Mouse (Mus musculus) intestine, embryonic 16.5 days (tissue): ENCODE results near the gene Slc12a7. TPM values are rescaled to one million over a fixed set of nuclear protein-coding genes. Genes with fewer than 3 reads are reported as not detected.

Experiments
- ATAC-seq: fragments of 200-750 bp; cut with Nextera tagmentation; 2 replicates; pipeline ENCODE4 v1.8.0; 2017; ENCODE audit warnings: moderate TSS enrichment, moderate library complexity
- H3K27ac ChIP-seq: fragments of 300-500 bp; sonication (generic); 2 replicates; pipeline ENCODE4 v1.5.1; 2014; ENCODE audit warnings: mild to moderate bottlenecking, low read length
- H3K27me3 ChIP-seq: fragments of 300-500 bp; sonication (generic); replicated peaks from 2 replicates; pipeline ENCODE4 v1.6.1; 2014; ENCODE audit warnings: low read length, control low read depth, mixed read lengths; ENCODE audit not compliant: control insufficient read depth, insufficient read depth
- H3K36me3 ChIP-seq: fragments of 300-500 bp; sonication (generic); 2 replicates; pipeline ENCODE4 v1.6.1; 2014; ENCODE audit warnings: low read length, control low read depth; ENCODE audit not compliant: control insufficient read depth, insufficient read depth
- H3K4me1 ChIP-seq: fragments of 300-500 bp; sonication (generic); 2 replicates; pipeline ENCODE4 v1.6.1; 2014; ENCODE audit warnings: low read length, control low read depth, mixed read lengths; ENCODE audit not compliant: control insufficient read depth, insufficient read depth
- H3K4me2 ChIP-seq: fragments of 300-500 bp; sonication (generic); 2 replicates; pipeline ENCODE4 v1.6.1; 2014; ENCODE audit warnings: low read depth, low read length, control low read depth
- H3K4me3 ChIP-seq: fragments of 300-500 bp; sonication (generic); 2 replicates; pipeline ENCODE4 v1.5.1; 2014; ENCODE audit warnings: mild to moderate bottlenecking, low read length
- H3K9ac ChIP-seq: fragments of 300-500 bp; sonication (generic); 2 replicates; pipeline ENCODE4 v1.6.1; 2014; ENCODE audit warnings: low read depth, low read length
- H3K9me3 ChIP-seq: fragments of 300-500 bp; sonication (generic); 2 replicates; pipeline ENCODE4 v1.6.1; 2016; ENCODE audit warnings: low read length, control low read depth; ENCODE audit not compliant: control insufficient read depth
- WGBS: fragments of 180-500 bp; shearing (Covaris S2); extraction: QIAGEN DNeasy Blood & Tissue Kit; methylation state at CpG from one replicate; pipeline ENCODE4 v1.1.7; 2014; 5-methylcytosine and 5-hydroxymethylcytosine counted together
- polyA plus RNA-seq: library from polyadenylated mRNA; unstranded; fragments of >200 nt; fragmentation: Nextera tagmentation; extraction: Ambion mirVana; gene quantifications from 2 replicates; pipeline ENCODE4 v1.2.1, GENCODE M21; 2015

Gene Slc12a7
- polyA plus RNA-seq, 1 experiment from 2014 or later = 28.7 TPM

DNA sequence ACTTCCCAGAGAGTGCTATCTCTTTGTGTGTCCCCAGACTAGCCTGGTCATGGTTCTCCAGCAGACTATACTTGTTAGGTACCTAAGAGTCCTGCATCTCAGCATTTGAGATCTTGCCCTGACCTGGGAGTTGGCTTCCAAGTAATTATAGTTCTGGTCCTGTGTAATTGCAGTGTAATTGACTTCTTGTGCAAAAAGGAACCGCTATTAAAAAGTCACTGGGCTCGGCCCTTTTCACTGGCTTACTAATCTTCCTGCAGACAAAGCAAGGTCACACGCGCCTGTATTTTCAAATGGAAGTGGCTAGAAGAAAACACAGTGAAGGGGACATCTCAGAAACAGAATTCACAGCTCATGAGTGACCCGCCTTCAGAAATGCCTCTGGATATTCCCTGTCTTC is 21.1 kb upstream of the Slc12a7 start:
- Histone ChIP-seq H3K9me3 (no peaks in the 10 kb centered on the region), H3K27me3 (no peaks in the 10 kb centered on the region), H3K27ac (0 out of 2 replicates have a peak overlapping the region, but pooled peaks have one; percentile 24), H3K4me1 (no peaks in the 10 kb centered on the region; the same call in 1 of the 2 replicates), H3K4me3 (no peak overlapping the region), H3K9ac (no peak overlapping the region), H3K36me3 (no peaks in the 10 kb centered on the region), H3K4me2 (no peak overlapping the region)
- WGBS = 74% methylated on average over 5 of the region's 5 CpGs
- ATAC-seq = no peak

DNA sequence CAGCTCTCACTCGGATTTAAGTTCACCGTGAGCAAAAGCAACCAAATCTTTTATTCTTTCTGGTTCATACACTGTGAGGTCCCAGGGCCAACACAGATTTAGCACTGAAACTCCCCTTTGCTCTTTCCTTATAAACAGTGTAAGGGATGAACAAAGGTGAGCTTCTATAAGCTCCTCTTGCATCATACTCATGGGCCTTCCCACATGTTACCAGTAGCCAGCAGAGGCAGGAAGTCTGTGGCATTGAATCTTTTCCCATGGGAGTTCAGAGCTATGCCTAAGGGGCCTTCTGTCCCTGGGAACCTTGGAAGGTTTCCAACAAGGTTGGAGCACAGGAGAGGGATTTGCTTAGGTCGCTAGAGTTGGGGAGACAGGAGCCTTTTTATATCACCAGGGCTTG is 20.7 kb upstream of the Slc12a7 start:
- Histone ChIP-seq H3K4me1 (no peaks in the 10 kb centered on the region; the same call in 1 of the 2 replicates), H3K9me3 (no peaks in the 10 kb centered on the region), H3K27ac (peak overlapping the region; percentile 31; the same call in 1 of the 2 replicates), H3K27me3 (no peaks in the 10 kb centered on the region), H3K4me3 (no peak overlapping the region), H3K4me2 (no peak overlapping the region), H3K9ac (no peak overlapping the region), H3K36me3 (no peaks in the 10 kb centered on the region)
- ATAC-seq = peak; percentile 64
- 73% methylated on average over 3 of the region's 3 CpGs for WGBS

DNA sequence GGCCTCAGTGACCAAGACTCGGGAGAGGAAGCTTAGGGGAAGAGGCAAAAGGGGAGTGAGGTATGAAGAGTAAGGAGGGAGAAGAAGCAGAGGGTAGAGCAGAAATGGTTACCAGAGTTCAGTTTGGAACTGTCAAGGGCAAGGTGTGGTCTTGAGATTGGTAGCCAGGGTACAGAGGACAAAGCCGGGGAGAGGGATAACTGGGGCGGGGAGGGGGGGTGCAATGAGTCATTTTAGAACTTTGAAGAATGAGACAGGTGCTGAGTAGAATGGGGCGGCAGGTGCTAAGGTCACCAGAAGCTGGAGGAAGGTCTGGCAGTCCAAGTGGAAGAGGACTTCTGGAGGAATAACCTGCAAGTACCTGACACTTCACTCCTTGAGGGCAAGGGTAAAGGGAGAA is 19.7 kb upstream of the Slc12a7 start:
- no peaks in the 10 kb centered on the region for H3K9me3 ChIP-seq
- no peak overlapping the region for H3K27ac ChIP-seq
- H3K27me3 ChIP-seq = no peaks in the 10 kb centered on the region
- WGBS = 69% methylated on average over 4 of the region's 4 CpGs
- H3K9ac ChIP-seq = no peak overlapping the region
- H3K4me2 ChIP-seq = no peak overlapping the region
- no peaks in the 10 kb centered on the region; the same call in 1 of the 2 replicates for H3K4me1 ChIP-seq
- H3K36me3 ChIP-seq = no peaks in the 10 kb centered on the region
- ATAC-seq = peak; percentile 56
- no peak overlapping the region for H3K4me3 ChIP-seq

DNA sequence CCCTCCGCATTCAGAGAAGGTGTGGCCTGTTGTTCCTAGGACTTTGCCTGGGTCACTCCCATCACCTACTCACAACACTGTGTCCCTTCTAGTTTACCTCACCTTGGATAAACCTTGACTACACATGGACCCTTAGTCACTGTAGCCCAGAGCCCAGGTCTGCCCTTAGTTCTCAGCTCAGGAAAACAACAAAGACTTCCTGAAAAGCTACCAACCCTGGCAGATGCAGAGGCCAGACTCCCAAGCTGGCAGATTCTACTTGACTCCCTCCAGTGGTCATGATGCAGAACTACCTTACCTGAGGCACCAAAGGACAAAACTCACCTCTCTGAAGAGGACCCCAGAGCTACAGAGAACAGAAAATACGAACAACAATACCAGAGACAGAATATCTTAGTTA is 18.9 kb upstream of the Slc12a7 start:
- Histone ChIP-seq H3K27me3 (no peaks in the 10 kb centered on the region), H3K9me3 (no peaks in the 10 kb centered on the region), H3K4me3 (no peak overlapping the region), H3K9ac (no peak overlapping the region), H3K4me2 (no peak overlapping the region), H3K4me1 (no peaks in the 10 kb centered on the region; the same call in 1 of the 2 replicates), H3K36me3 (no peaks in the 10 kb centered on the region), H3K27ac (no peak overlapping the region)
- ATAC-seq = peak; percentile 38
- 71% methylated on average over 2 of the region's 2 CpGs for WGBS

DNA sequence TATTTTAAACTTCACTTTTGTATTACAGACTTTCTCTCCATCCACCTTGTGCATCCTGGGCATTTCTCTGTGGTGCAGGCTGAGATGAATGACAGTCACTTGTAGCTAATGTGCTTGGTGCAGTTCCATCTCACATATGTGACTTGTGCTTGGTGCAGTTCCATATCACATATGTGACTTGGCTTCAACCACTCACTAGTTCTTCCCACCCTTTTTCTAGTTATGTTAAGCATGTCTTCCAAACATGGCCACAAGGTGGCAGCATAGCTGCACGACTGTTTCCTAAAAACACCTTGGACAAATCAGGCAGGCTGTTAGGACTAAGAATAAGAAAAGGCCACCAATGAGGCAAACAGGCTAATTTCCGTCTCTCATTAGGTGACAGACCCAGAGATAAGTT is 14.7 kb upstream of the Slc12a7 start:
- Histone ChIP-seq H3K27me3 (no peaks in the 10 kb centered on the region), H3K4me3 (no peak overlapping the region), H3K27ac (no peak overlapping the region), H3K4me1 (no peaks in the 10 kb centered on the region), H3K9ac (no peak overlapping the region), H3K4me2 (no peak overlapping the region), H3K9me3 (no peaks in the 10 kb centered on the region), H3K36me3 (no peaks in the 10 kb centered on the region)
- 6% methylated on average over 2 of the region's 2 CpGs for WGBS
- 0 out of 2 replicates have a peak, but pooled peaks have one; percentile 26 for ATAC-seq

DNA sequence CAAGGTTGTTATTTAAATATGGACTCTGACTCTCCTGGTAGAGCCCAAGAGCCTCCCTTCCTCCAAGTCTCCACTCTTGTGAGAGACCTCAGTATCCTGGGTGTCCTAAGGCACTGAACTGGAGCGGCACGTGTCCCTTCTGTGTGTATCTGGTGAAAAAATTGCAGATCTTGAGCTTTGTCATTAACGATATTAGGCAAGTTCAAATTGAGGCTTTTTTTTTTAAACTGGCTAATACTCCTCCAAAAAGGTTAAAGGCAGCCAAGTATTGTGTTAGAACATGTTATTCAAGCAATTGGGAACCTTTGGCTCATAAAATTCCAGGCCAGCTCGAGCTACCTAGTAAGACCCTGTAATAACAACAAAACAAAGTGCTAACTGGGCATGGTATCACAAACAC is 12.7 kb upstream of the Slc12a7 start:
- no peak for ATAC-seq
- Histone ChIP-seq H3K27me3 (no peaks in the 10 kb centered on the region), H3K4me2 (no peak overlapping the region), H3K4me3 (no peak overlapping the region), H3K4me1 (no peaks in the 10 kb centered on the region), H3K9me3 (no peaks in the 10 kb centered on the region), H3K27ac (no peak overlapping the region), H3K9ac (no peak overlapping the region), H3K36me3 (no peaks in the 10 kb centered on the region)
- 87% methylated on average over 4 of the region's 4 CpGs for WGBS

DNA sequence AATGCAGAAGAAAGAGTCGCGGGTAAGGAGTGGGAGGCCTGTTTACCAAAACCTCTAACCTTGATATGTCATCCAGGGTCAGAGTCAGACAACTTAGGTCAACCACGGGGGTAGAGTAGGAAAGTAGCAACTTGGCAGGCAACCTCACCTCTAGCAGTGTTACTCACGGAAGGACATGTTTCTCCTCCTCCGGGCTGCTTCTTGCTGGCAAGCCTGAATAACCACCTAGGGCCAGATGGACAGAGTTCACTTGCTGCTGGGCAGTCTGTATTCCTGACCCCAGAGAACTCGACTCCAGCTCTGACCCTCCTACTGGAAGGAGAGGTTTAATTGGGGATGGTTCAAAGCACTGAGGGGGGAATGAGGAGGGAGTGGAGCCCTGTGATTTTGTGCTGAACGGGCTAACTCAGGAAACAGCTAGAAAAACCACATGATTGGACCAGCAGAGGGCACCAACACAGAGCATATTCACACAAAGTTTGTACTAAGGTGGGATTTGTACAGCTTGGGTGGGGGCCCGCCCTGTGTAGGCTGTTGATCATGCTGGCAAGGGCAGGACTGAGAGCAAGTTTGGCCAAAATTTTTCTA is 9.7 kb upstream of the Slc12a7 start:
- no peak for ATAC-seq
- H3K4me2 ChIP-seq = no peak overlapping the region
- H3K9me3 ChIP-seq = no peaks in the 10 kb centered on the region
- no peaks in the 10 kb centered on the region for H3K4me1 ChIP-seq
- no peaks in the 10 kb centered on the region for H3K36me3 ChIP-seq
- no peak overlapping the region for H3K27ac ChIP-seq
- H3K9ac ChIP-seq = no peak overlapping the region
- WGBS = 30% methylated on average over 8 of the region's 8 CpGs
- H3K27me3 ChIP-seq = no peaks in the 10 kb centered on the region
- no peak overlapping the region for H3K4me3 ChIP-seq

DNA sequence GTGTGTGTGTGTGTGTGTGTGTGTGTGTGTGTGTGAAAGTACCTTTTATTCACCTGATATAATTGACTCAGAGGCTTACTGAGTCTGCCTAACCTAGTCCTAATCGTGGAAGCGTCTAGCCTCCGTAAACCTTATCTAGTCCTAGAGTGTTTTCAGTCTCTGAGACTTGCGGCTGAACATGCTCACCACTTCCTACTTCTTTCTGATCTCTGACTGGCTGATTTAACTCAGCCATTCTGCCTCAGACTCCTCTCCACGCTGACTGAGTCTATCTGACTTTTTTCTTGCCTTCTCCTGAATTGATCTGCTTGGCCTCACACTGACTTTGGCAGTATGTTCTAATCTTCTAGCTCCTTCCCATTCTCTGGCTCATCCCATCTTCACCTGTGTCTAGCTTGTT is 7.6 kb upstream of the Slc12a7 start:
- 67% methylated on average over 5 of the region's 5 CpGs for WGBS
- H3K4me1 ChIP-seq = no peaks in the 10 kb centered on the region
- no peak overlapping the region for H3K9ac ChIP-seq
- H3K4me3 ChIP-seq = no peak overlapping the region
- no peak overlapping the region for H3K27ac ChIP-seq
- H3K9me3 ChIP-seq = no peaks in the 10 kb centered on the region
- no peaks in the 10 kb centered on the region for H3K27me3 ChIP-seq
- ATAC-seq = no peak
- no peaks in the 10 kb centered on the region for H3K36me3 ChIP-seq
- H3K4me2 ChIP-seq = no peak overlapping the region

DNA sequence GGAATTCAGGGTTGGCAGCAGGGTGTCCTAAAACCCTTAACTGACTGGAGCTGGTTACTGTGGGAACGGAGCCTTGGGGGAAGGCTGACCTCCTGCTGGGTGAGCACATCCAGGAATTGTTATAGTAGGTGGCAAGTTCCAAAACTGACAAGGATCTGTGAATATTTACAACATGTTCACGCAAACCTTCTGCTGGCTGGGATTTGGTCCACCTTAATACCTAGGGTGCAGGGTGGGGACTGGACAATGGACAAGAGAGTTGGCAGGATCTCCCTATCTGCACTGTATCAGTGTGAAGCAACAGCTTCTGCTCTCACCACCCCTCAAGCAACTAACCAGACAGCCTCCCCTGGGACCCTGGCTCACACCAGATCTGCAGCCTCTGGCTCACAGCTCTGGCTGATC is 5.3 kb upstream of the Slc12a7 start:
- no peak overlapping the region for H3K4me3 ChIP-seq
- no peaks in the 10 kb centered on the region for H3K27me3 ChIP-seq
- no peak overlapping the region for H3K4me2 ChIP-seq
- peaks cover 3% of the 10 kb centered on the region; the same call in 1 of the 2 replicates for H3K4me1 ChIP-seq
- ATAC-seq = no peak
- no peak overlapping the region for H3K27ac ChIP-seq
- no peaks in the 10 kb centered on the region for H3K36me3 ChIP-seq
- no peaks in the 10 kb centered on the region for H3K9me3 ChIP-seq
- no peak overlapping the region for H3K9ac ChIP-seq
- 39% methylated on average over 2 of the region's 2 CpGs for WGBS

DNA sequence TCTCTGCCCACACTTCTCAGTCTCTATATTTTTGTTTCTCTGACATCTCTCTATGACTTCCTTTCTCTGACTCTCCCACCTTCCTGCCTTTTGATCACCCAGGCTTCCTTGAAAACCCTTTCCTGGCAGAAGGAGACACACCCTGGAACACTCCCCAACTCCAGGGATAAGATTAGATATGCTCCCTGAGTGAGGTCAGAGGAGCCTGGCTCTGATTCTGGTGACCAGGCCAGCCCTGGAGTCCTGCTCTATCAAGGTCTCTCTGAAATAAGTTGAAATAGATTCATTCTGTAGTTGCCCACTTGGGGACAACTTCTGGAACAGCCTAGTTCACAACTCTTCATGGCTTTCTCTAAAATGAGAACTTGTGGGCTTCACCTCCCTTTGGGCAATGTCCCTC is 4.3 kb upstream of the Slc12a7 start:
- Histone ChIP-seq H3K9ac (no peak overlapping the region), H3K4me2 (no peak overlapping the region), H3K27me3 (no peaks in the 10 kb centered on the region), H3K27ac (no peak overlapping the region), H3K9me3 (no peaks in the 10 kb centered on the region), H3K4me3 (no peak overlapping the region), H3K4me1 (peaks cover 8% of the 10 kb centered on the region; the same call in 1 of the 2 replicates), H3K36me3 (no peaks in the 10 kb centered on the region)
- ATAC-seq = peak; percentile 61
